Comparison of ENCODE assay signal across 28 mouse cellular contexts in genomic region chr6:122665866-122666265, GRCm38 (mm10). TPM values are rescaled to one million over a fixed set of nuclear protein-coding genes. Genes with fewer than 3 reads are reported as not detected.
DNase-seq lines count a peak whose midpoint lies in the region; ATAC-seq and TF ChIP-seq lines count a peak whose summit lies in the region.
"Had no signal": no experiment of that assay in that cellular context is flagged by ENCODE, and none has a peak within 500 bp of the region (broad histone marks: within the 10 kb centered on the region; RNA-seq: fewer than 3 reads in every experiment).

No protein-coding gene starts in this region.

- TF ChIP-seq CTCF in heart, postnatal 0 days (IDR thresholded peaks at IDR 0.05; ENCODE audit: low read depth), result no peak
- no peak for TF ChIP-seq CTCF in E14TG2a.4 (conservative IDR thresholded peaks at IDR 0.05; ENCODE audit: low read length)

- no peak for TF ChIP-seq EP300 in heart, postnatal 0 days (IDR thresholded peaks at IDR 0.05; ENCODE audit: low read depth)

- peaks cover 10% of the 10 kb centered on the region; the same call in 1 of the 2 replicates for H3K4me1 ChIP-seq in heart, postnatal 0 days (ENCODE audit: control insufficient read depth, insufficient read depth)
- H3K4me1 ChIP-seq in kidney, embryonic 14.5 days (ENCODE audit: control insufficient read depth, insufficient read depth, low read length), result 0 out of 2 replicates have a peak, but pooled peaks cover 5% of the 10 kb centered on the region
- peaks cover 94% of the 10 kb centered on the region for H3K4me1 ChIP-seq in E14TG2a.4 (replicated peaks; ENCODE audit: low read depth, low read length)

- H3K36me3 ChIP-seq in heart, postnatal 0 days (replicated peaks; ENCODE audit: control insufficient read depth, insufficient read depth, low read length), result no peaks in the 10 kb centered on the region
- no peaks in the 10 kb centered on the region for H3K36me3 ChIP-seq in kidney, embryonic 14.5 days (ENCODE audit: control insufficient read depth, insufficient read depth, low read length)
- no peaks in the 10 kb centered on the region for H3K36me3 ChIP-seq in E14TG2a.4 (ENCODE audit: insufficient read depth, low read length)
- H3K36me3 ChIP-seq: embryonic facial prominence, embryonic 10.5 days; limb, embryonic 10.5 days; midbrain, embryonic 13.5 days had no signal

- H3K9me3 ChIP-seq in heart, postnatal 0 days (replicated peaks; ENCODE audit: control insufficient read depth, low read length), result no peaks in the 10 kb centered on the region
- H3K9me3 ChIP-seq in kidney, embryonic 14.5 days (ENCODE audit: control insufficient read depth, low read length), result no peaks in the 10 kb centered on the region
- H3K9me3 ChIP-seq in E14TG2a.4 (ENCODE audit: low read length), result no peaks in the 10 kb centered on the region
- H3K9me3 ChIP-seq: embryonic facial prominence, embryonic 10.5 days; limb, embryonic 10.5 days; midbrain, embryonic 13.5 days had no signal

- 14% methylated on average over 7 of the region's 7 CpGs for WGBS in heart, postnatal 0 days
- WGBS in kidney, embryonic 14.5 days, result 69% methylated on average over 7 of the region's 7 CpGs

- DNase-seq in adrenal gland, postnatal 10 days, result peak; percentile 46
- DNase-seq in adrenal gland, postnatal 4 days (ENCODE audit: low spot score in 2 of 2), result no peak
- peak; percentile 24 for DNase-seq in heart, postnatal 0 days (ENCODE audit: low spot score)
- no peak for DNase-seq in heart, postnatal 14 days
- DNase-seq in kidney, adult 9 months, result peak; percentile 41
- no peak for DNase-seq in right cerebral cortex, postnatal 36 days (ENCODE audit: low spot score in 2 of 2)
- DNase-seq: cerebellum, adult 18-20 months; heart, postnatal 36 days; thymus, postnatal 14 days had no signal

- no peak overlapping the region for H3K27ac ChIP-seq in heart, postnatal 0 days (ENCODE audit: low read depth)
- H3K27ac ChIP-seq in kidney, embryonic 14.5 days (ENCODE audit: low read depth, low read length), result no peak overlapping the region
- H3K27ac ChIP-seq: embryonic facial prominence, embryonic 10.5 days; kidney, postnatal 0 days; limb, embryonic 10.5 days; midbrain, embryonic 13.5 days had no signal

- intact Hi-C loops in heart, postnatal 14 days (cut with DNase I), result loop anchor here (10.0 kb wide), 1 partner anchor 209 kb away; the partner anchor contains the start of gene Necap1

- no peak overlapping the region for H3K4me2 ChIP-seq in heart, postnatal 0 days (ENCODE audit: low read depth, low read length)
- no peak overlapping the region for H3K4me2 ChIP-seq in kidney, embryonic 14.5 days (replicated peaks; ENCODE audit: low read depth, low read length)
- H3K4me2 ChIP-seq: midbrain, embryonic 13.5 days had no signal

- no peak overlapping the region for H3K9ac ChIP-seq in heart, postnatal 0 days (replicated peaks; ENCODE audit: low read depth, low read length)
- no peak overlapping the region for H3K9ac ChIP-seq in kidney, embryonic 14.5 days (ENCODE audit: low read depth, low read length)
- H3K9ac ChIP-seq: midbrain, embryonic 13.5 days had no signal

- peak; percentile 53; the same call in 1 of the 2 replicates for ATAC-seq in heart, postnatal 0 days (ENCODE audit: insufficient read depth, low read depth)
- ATAC-seq in kidney, embryonic 14.5 days (ENCODE audit: low FRiP score, low TSS enrichment), result no peak
- ATAC-seq: CD4-positive, CD25-positive, alpha-beta regulatory T cell, adult 4 months; hindbrain, embryonic 16.5 days; midbrain, embryonic 13.5 days had no signal

- 0 out of 2 replicates have a peak, but pooled peaks cover 7% of the 10 kb centered on the region for H3K27me3 ChIP-seq in heart, postnatal 0 days (ENCODE audit: control insufficient read depth, insufficient read depth, low read length)
- H3K27me3 ChIP-seq in kidney, embryonic 14.5 days (ENCODE audit: control insufficient read depth, insufficient read depth, low read length), result peaks cover 18% of the 10 kb centered on the region
- H3K27me3 ChIP-seq in E14TG2a.4 (ENCODE audit: insufficient read depth, low read length), result no peaks in the 10 kb centered on the region

- no peak overlapping the region for H3K4me3 ChIP-seq in heart, postnatal 0 days (ENCODE audit: low read depth, low read length)
- H3K4me3 ChIP-seq in kidney, embryonic 14.5 days (ENCODE audit: low read length), result no peak overlapping the region
- peak overlapping the region; percentile 32; the same call in 1 of the 2 replicates for H3K4me3 ChIP-seq in E14TG2a.4 (replicated peaks; ENCODE audit: low read length)
- H3K4me3 ChIP-seq: embryonic facial prominence, embryonic 10.5 days; limb, embryonic 10.5 days; midbrain, embryonic 13.5 days; myocyte had no signal

RNA-seq across cellular contexts. Expression of gene Dppa3, which starts 39.7 kb away (rescaled TPM):
- total RNA-seq in adrenal gland, postnatal 10 days (2021), result not detected
- total RNA-seq in adrenal gland, postnatal 4 days (2021), result not detected
- total RNA-seq in heart, postnatal 0 days (2014; rRNA removed; ENCODE audit: low replicate concordance), result not detected in 2 replicates
- polyA plus RNA-seq in heart, postnatal 0 days (2015; fragmentation: Nextera tagmentation; extraction: Ambion mirVana), result 0.18 and 0.41 TPM in 2 replicates
- not detected for total RNA-seq in heart, postnatal 14 days (2021)
- polyA plus RNA-seq in kidney, embryonic 14.5 days (2014; fragmentation: Nextera tagmentation; extraction: Ambion mirVana), result not detected in 2 replicates
- total RNA-seq: adrenal gland, adult 18-20 months; common myeloid progenitor, adult 5-6 weeks; gastrocnemius, adult 8-10 months; heart, adult 8-10 months; heart, postnatal 36 days; left cerebral cortex, adult 18-20 months; liver, adult 2 months; megakaryocyte progenitor cell, adult 5-6 weeks had no signal
- polyA plus RNA-seq: CD4-positive, CD25-positive, alpha-beta regulatory T cell, adult 4 months; embryonic facial prominence, embryonic 10.5 days; forebrain, embryonic 11.5 days; frontal cortex, adult 2 months; hindbrain, embryonic 16.5 days; kidney, postnatal 0 days; limb, embryonic 10.5 days; liver, adult 2 months; midbrain, embryonic 13.5 days; myocyte; neural tube, embryonic 14.5 days had no signal

RNA-seq across cellular contexts. Expression of gene Nanog, which starts 41.4 kb away (rescaled TPM):
- total RNA-seq in adrenal gland, postnatal 10 days (2021), result not detected
- not detected for total RNA-seq in adrenal gland, postnatal 4 days (2021)
- total RNA-seq in heart, postnatal 0 days (2014; rRNA removed; ENCODE audit: low replicate concordance), result 0.73 and 1.3 TPM in 2 replicates
- 0.47 and 0.61 TPM in 2 replicates for polyA plus RNA-seq in heart, postnatal 0 days (2015; fragmentation: Nextera tagmentation; extraction: Ambion mirVana)
- total RNA-seq in heart, postnatal 14 days (2021), result not detected
- 0.13 TPM in 1 of 2 replicates, not detected in the other for polyA plus RNA-seq in kidney, embryonic 14.5 days (2014; fragmentation: Nextera tagmentation; extraction: Ambion mirVana)
- total RNA-seq: adrenal gland, adult 18-20 months; common myeloid progenitor, adult 5-6 weeks; gastrocnemius, adult 8-10 months; heart, adult 8-10 months; heart, postnatal 36 days; left cerebral cortex, adult 18-20 months; liver, adult 2 months; megakaryocyte progenitor cell, adult 5-6 weeks had no signal
- polyA plus RNA-seq: embryonic facial prominence, embryonic 10.5 days; kidney, postnatal 0 days; liver, adult 2 months had no signal

RNA-seq across cellular contexts. Expression of gene Gdf3, which starts 56.0 kb away (rescaled TPM):
- not detected for total RNA-seq in adrenal gland, postnatal 10 days (2021)
- not detected for total RNA-seq in adrenal gland, postnatal 4 days (2021)
- total RNA-seq in heart, postnatal 0 days (2014; rRNA removed; ENCODE audit: low replicate concordance), result 0.15 TPM in 1 of 2 replicates, not detected in the other
- 0.05 and 0.26 TPM in 2 replicates for polyA plus RNA-seq in heart, postnatal 0 days (2015; fragmentation: Nextera tagmentation; extraction: Ambion mirVana)
- total RNA-seq in heart, postnatal 14 days (2021), result not detected
- not detected in 2 replicates for polyA plus RNA-seq in kidney, embryonic 14.5 days (2014; fragmentation: Nextera tagmentation; extraction: Ambion mirVana)
- total RNA-seq: adrenal gland, adult 18-20 months; gastrocnemius, adult 8-10 months; heart, adult 8-10 months; heart, postnatal 36 days; left cerebral cortex, adult 18-20 months; liver, adult 2 months had no signal
- polyA plus RNA-seq: CD4-positive, CD25-positive, alpha-beta regulatory T cell, adult 4 months; frontal cortex, adult 2 months; kidney, postnatal 0 days; limb, embryonic 10.5 days; myocyte; neural tube, embryonic 14.5 days had no signal

Comparison
In these comparisons a context has a peak if more than half of its experiments do, and no peak if none do; other contexts are left out.
1. DNase-seq: peak in adrenal gland, postnatal 10 days (single experiment), heart, postnatal 0 days (single experiment) and kidney, adult 9 months (single experiment); none in adrenal gland, postnatal 4 days (0 of 2), heart, postnatal 14 days (0 of 2) and right cerebral cortex, postnatal 36 days (0 of 2).